23 mouse cellular contexts compared by ENCODE assay signal in genomic region chr14:37523616-37524015, GRCm38 (mm10).
"Had no signal": no experiment of that assay in that cellular context is flagged by ENCODE, and none has a peak within 500 bp of the region (broad histone marks: within the 10 kb centered on the region; RNA-seq: fewer than 3 reads in every experiment).

No protein-coding gene starts in this region.

- H3K4me2 ChIP-seq: limb, embryonic 13.5 days; liver, embryonic 12.5 days; liver, embryonic 15.5 days; lung, embryonic 15.5 days; neural tube, embryonic 12.5 days; neural tube, embryonic 15.5 days had no signal

- H3K9me3 ChIP-seq: limb, embryonic 10.5 days; limb, embryonic 13.5 days; liver, embryonic 12.5 days; liver, embryonic 15.5 days; lung, embryonic 15.5 days; neural tube, embryonic 12.5 days; neural tube, embryonic 15.5 days had no signal

- DNase-seq: kidney, adult 18-20 months; kidney, adult 9 months; kidney, postnatal 14 days; kidney, postnatal 4 days; liver; lung, adult 18-20 months; lung, postnatal 10 days; lung, postnatal 36 days; right cerebral cortex, adult 18-20 months; right cerebral cortex, postnatal 14 days; right cerebral cortex, postnatal 4 days; thymus, adult 2 months; thymus, postnatal 14 days; thymus, postnatal 4 days had no signal

- H3K9ac ChIP-seq: limb, embryonic 13.5 days; liver, embryonic 12.5 days; liver, embryonic 15.5 days; lung, embryonic 15.5 days; neural tube, embryonic 12.5 days; neural tube, embryonic 15.5 days had no signal

- H3K4me3 ChIP-seq: limb, embryonic 10.5 days; limb, embryonic 13.5 days; liver, embryonic 12.5 days; liver, embryonic 15.5 days; lung, embryonic 15.5 days; megakaryocyte, embryonic 14.5 days; neural tube, embryonic 12.5 days; neural tube, embryonic 15.5 days had no signal

- H3K27ac ChIP-seq: limb, embryonic 10.5 days; limb, embryonic 13.5 days; liver, embryonic 12.5 days; liver, embryonic 15.5 days; lung, embryonic 15.5 days; neural tube, embryonic 12.5 days; neural tube, embryonic 15.5 days; stomach, postnatal 0 days had no signal

- H3K4me1 ChIP-seq: limb, embryonic 10.5 days; limb, embryonic 13.5 days; liver, embryonic 12.5 days; liver, embryonic 15.5 days; lung, embryonic 15.5 days; megakaryocyte, embryonic 14.5 days; neural tube, embryonic 12.5 days; neural tube, embryonic 15.5 days had no signal

- H3K27me3 ChIP-seq: limb, embryonic 13.5 days; liver, embryonic 12.5 days; liver, embryonic 15.5 days; lung, embryonic 15.5 days; megakaryocyte, embryonic 14.5 days; neural tube, embryonic 12.5 days; neural tube, embryonic 15.5 days had no signal

- H3K36me3 ChIP-seq: limb, embryonic 10.5 days; limb, embryonic 13.5 days; liver, embryonic 12.5 days; liver, embryonic 15.5 days; lung, embryonic 15.5 days; neural tube, embryonic 12.5 days; neural tube, embryonic 15.5 days had no signal

- ATAC-seq: liver, embryonic 12.5 days had no signal
